Comparison of ENCODE assay signal across 12 mouse cellular contexts in genomic region chr9:37368860-37369259, GRCm38 (mm10). TPM values are rescaled to one million over a fixed set of nuclear protein-coding genes. Genes with fewer than 3 reads are reported as not detected.
DNase-seq lines count a peak whose midpoint lies in the region; ATAC-seq and TF ChIP-seq lines count a peak whose summit lies in the region.
"Had no signal": no experiment of that assay in that cellular context is flagged by ENCODE, and none has a peak within 500 bp of the region (broad histone marks: within the 10 kb centered on the region; RNA-seq: fewer than 3 reads in every experiment).

No protein-coding gene starts in this region.

- TF ChIP-seq EP300 in liver, postnatal 0 days (IDR thresholded peaks at IDR 0.05; ENCODE audit: low read depth), result no peak

- ATAC-seq in liver, postnatal 0 days, result no peak
- no peak for ATAC-seq in liver, embryonic 11.5 days (replicated peaks; ENCODE audit: low FRiP score)
- no peak for ATAC-seq in kidney, postnatal 0 days (replicated peaks; ENCODE audit: low FRiP score, low read depth)

- H3K9ac ChIP-seq in liver, postnatal 0 days (replicated peaks), result no peak overlapping the region
- no peak overlapping the region for H3K9ac ChIP-seq in liver, embryonic 11.5 days (ENCODE audit: low read depth, low read length)
- no peak overlapping the region for H3K9ac ChIP-seq in kidney, postnatal 0 days (ENCODE audit: low read depth, low read length)
- H3K9ac ChIP-seq: liver, embryonic 15.5 days had no signal

- TF ChIP-seq POLR2A in small intestine, adult 2 months (IDR thresholded peaks at IDR 0.05; ENCODE audit: low read depth, low read length), result no peak

- intact Hi-C loops in heart, postnatal 25 days (cut with DNase I), result loop anchor here (5.0 kb wide), 1 partner anchor 33 kb away; the partner anchor contains the start of gene Robo4

- H3K27ac ChIP-seq in liver, postnatal 0 days (ENCODE audit: low read depth), result no peak overlapping the region
- H3K27ac ChIP-seq in liver, embryonic 11.5 days (ENCODE audit: low read depth, low read length), result no peak overlapping the region
- peak overlapping the region; percentile 70 for H3K27ac ChIP-seq in kidney, postnatal 0 days
- H3K27ac ChIP-seq in small intestine, adult 2 months (ENCODE audit: insufficient read depth, low read depth, low read length), result peak overlapping the region; percentile 81
- H3K27ac ChIP-seq in forebrain, embryonic 10.5 days, result no peak overlapping the region
- H3K27ac ChIP-seq: liver, embryonic 15.5 days had no signal

- H3K4me1 ChIP-seq in liver, postnatal 0 days (ENCODE audit: insufficient read depth), result no peaks in the 10 kb centered on the region
- H3K4me1 ChIP-seq in liver, embryonic 11.5 days (replicated peaks; ENCODE audit: control insufficient read depth, insufficient read depth, low read length), result no peaks in the 10 kb centered on the region
- no peaks in the 10 kb centered on the region for H3K4me1 ChIP-seq in kidney, postnatal 0 days (replicated peaks; ENCODE audit: insufficient read depth, low read length)
- peaks cover 21% of the 10 kb centered on the region for H3K4me1 ChIP-seq in small intestine, adult 2 months (ENCODE audit: control insufficient read depth, insufficient read depth, insufficient read length, low read length)
- no peaks in the 10 kb centered on the region for H3K4me1 ChIP-seq in forebrain, embryonic 10.5 days
- H3K4me1 ChIP-seq: liver, embryonic 15.5 days had no signal

- H3K36me3 ChIP-seq in liver, postnatal 0 days (replicated peaks; ENCODE audit: insufficient read depth, low read length), result no peaks in the 10 kb centered on the region
- H3K36me3 ChIP-seq in liver, embryonic 11.5 days (ENCODE audit: control insufficient read depth, insufficient read depth, low read length), result no peaks in the 10 kb centered on the region
- no peaks in the 10 kb centered on the region for H3K36me3 ChIP-seq in kidney, postnatal 0 days (ENCODE audit: insufficient read depth, low read length)
- H3K36me3 ChIP-seq in small intestine, adult 2 months (ENCODE audit: control insufficient read depth, insufficient read depth, low read length), result no peaks in the 10 kb centered on the region
- no peaks in the 10 kb centered on the region for H3K36me3 ChIP-seq in forebrain, embryonic 10.5 days (replicated peaks)
- H3K36me3 ChIP-seq: liver, embryonic 15.5 days had no signal

- no peaks in the 10 kb centered on the region for H3K9me3 ChIP-seq in liver, postnatal 0 days (ENCODE audit: low read length)
- no peaks in the 10 kb centered on the region for H3K9me3 ChIP-seq in liver, embryonic 11.5 days (ENCODE audit: control insufficient read depth, low read length)
- no peaks in the 10 kb centered on the region for H3K9me3 ChIP-seq in kidney, postnatal 0 days (replicated peaks; ENCODE audit: low read length)
- H3K9me3 ChIP-seq in forebrain, embryonic 10.5 days, result no peaks in the 10 kb centered on the region
- H3K9me3 ChIP-seq: liver, embryonic 15.5 days had no signal

- WGBS in liver, postnatal 0 days (ENCODE audit: insufficient replicate concordance), result 76% methylated on average over 8 of the region's 8 CpGs
- 74% methylated on average over 8 of the region's 8 CpGs for WGBS in liver, embryonic 11.5 days
- 68% methylated on average over 8 of the region's 8 CpGs for WGBS in kidney, postnatal 0 days
- WGBS in small intestine, adult 2 months, result 41% methylated on average over 8 of the region's 8 CpGs
- WGBS in forebrain, embryonic 10.5 days, result 84% methylated on average over 8 of the region's 8 CpGs

- no peak overlapping the region for H3K4me3 ChIP-seq in liver, postnatal 0 days (ENCODE audit: low read depth, low read length)
- no peak overlapping the region for H3K4me3 ChIP-seq in liver, embryonic 11.5 days (ENCODE audit: low read depth, low read length)
- no peak overlapping the region for H3K4me3 ChIP-seq in kidney, postnatal 0 days (replicated peaks; ENCODE audit: low read depth, low read length)
- H3K4me3 ChIP-seq in small intestine, adult 2 months (ENCODE audit: low read depth, low read length), result no peak overlapping the region
- H3K4me3 ChIP-seq in forebrain, embryonic 10.5 days, result no peak overlapping the region
- H3K4me3 ChIP-seq: liver, embryonic 15.5 days had no signal

- DNase-seq in liver, postnatal 0 days, result no peak
- no peak for DNase-seq in liver, embryonic 11.5 days (ENCODE audit: low spot score)
- DNase-seq in heart, postnatal 25 days (ENCODE audit: low spot score), result peak; percentile 38
- peak; percentile 46 for DNase-seq in kidney, postnatal 0 days (ENCODE audit: low spot score)
- DNase-seq in cerebellum, postnatal 36 days, result no peak
- DNase-seq in urinary bladder, postnatal 10 days (ENCODE audit: low spot score), result no peak
- DNase-seq in forebrain, embryonic 10.5 days (ENCODE audit: extremely low spot score, low spot score), result no peak
- DNase-seq: layer of hippocampus, adult 9-11 months; thymus, postnatal 25 days had no signal

- H3K4me2 ChIP-seq in liver, postnatal 0 days (ENCODE audit: low read depth, low read length), result no peak overlapping the region
- H3K4me2 ChIP-seq in liver, embryonic 11.5 days, result no peak overlapping the region
- H3K4me2 ChIP-seq in kidney, postnatal 0 days (ENCODE audit: low read length), result no peak overlapping the region
- H3K4me2 ChIP-seq: liver, embryonic 15.5 days had no signal

- TF ChIP-seq CTCF in liver, postnatal 0 days (IDR thresholded peaks at IDR 0.05; ENCODE audit: low read depth), result 0 out of 2 replicates have a peak, but pooled peaks have one; percentile 3
- TF ChIP-seq CTCF in kidney, postnatal 0 days (IDR thresholded peaks at IDR 0.05; ENCODE audit: low read depth), result peak; percentile 34; the same call in 1 of the 2 replicates
- no peak for TF ChIP-seq CTCF in small intestine, adult 2 months (IDR thresholded peaks at IDR 0.05; ENCODE audit: extremely low read depth, insufficient read length, insufficient replicate concordance, low read depth, low read length)

- no peaks in the 10 kb centered on the region for H3K27me3 ChIP-seq in liver, postnatal 0 days (ENCODE audit: insufficient read depth, low read length)
- no peaks in the 10 kb centered on the region for H3K27me3 ChIP-seq in liver, embryonic 11.5 days (replicated peaks; ENCODE audit: control insufficient read depth, insufficient read depth, low read length)
- no peaks in the 10 kb centered on the region for H3K27me3 ChIP-seq in kidney, postnatal 0 days (ENCODE audit: insufficient read depth, low read length)
- H3K27me3 ChIP-seq in small intestine, adult 2 months (ENCODE audit: control insufficient read depth, insufficient read depth, low read length), result no peaks in the 10 kb centered on the region
- H3K27me3 ChIP-seq in forebrain, embryonic 10.5 days (ENCODE audit: poor library complexity, severe bottlenecking), result no peaks in the 10 kb centered on the region
- H3K27me3 ChIP-seq: liver, embryonic 15.5 days had no signal

RNA-seq across cellular contexts. Expression of gene Hepacam, which starts 1.7 kb away (rescaled TPM):
- not detected in 2 replicates for polyA plus RNA-seq in liver, postnatal 0 days (2015; fragmentation: Nextera tagmentation; extraction: Ambion mirVana)
- not detected in 2 replicates for polyA plus RNA-seq in liver, embryonic 11.5 days (2014; fragmentation: Nextera tagmentation; extraction: Ambion mirVana)
- not detected for total RNA-seq in heart, postnatal 25 days (2021)
- 0.09 and 0.16 TPM in 2 replicates for polyA plus RNA-seq in kidney, postnatal 0 days (2015; fragmentation: Nextera tagmentation; extraction: Ambion mirVana)
- polyA plus RNA-seq in small intestine, adult 2 months (2012; rRNA removed), result 0.11 and 0.32 TPM in 2 replicates
- 0.07 TPM in 1 of 2 replicates, not detected in the other for polyA plus RNA-seq in forebrain, embryonic 10.5 days (2016; fragmentation: Nextera tagmentation; extraction: Ambion mirVana)
- polyA plus RNA-seq: liver, embryonic 15.5 days had no signal

RNA-seq across cellular contexts. Expression of gene Ccdc15, which starts 20.6 kb away (rescaled TPM):
- 2.6 and 2.7 TPM in 2 replicates for polyA plus RNA-seq in liver, postnatal 0 days (2015; fragmentation: Nextera tagmentation; extraction: Ambion mirVana)
- polyA plus RNA-seq in liver, embryonic 11.5 days (2014; fragmentation: Nextera tagmentation; extraction: Ambion mirVana), result 6.4 and 6.6 TPM in 2 replicates
- 1 to 10 TPM; 1.3 to 1.5 TPM for total RNA-seq in heart, postnatal 25 days (2021)
- polyA plus RNA-seq in kidney, postnatal 0 days (2015; fragmentation: Nextera tagmentation; extraction: Ambion mirVana), result 4.8 TPM in 2 replicates
- polyA plus RNA-seq in small intestine, adult 2 months (2012; rRNA removed), result 0.37 and 0.66 TPM in 2 replicates
- 12.6 and 13.4 TPM in 2 replicates for polyA plus RNA-seq in forebrain, embryonic 10.5 days (2016; fragmentation: Nextera tagmentation; extraction: Ambion mirVana)

RNA-seq across cellular contexts. Expression of gene Robo4, which starts 32.8 kb away (rescaled TPM):
- polyA plus RNA-seq in liver, postnatal 0 days (2015; fragmentation: Nextera tagmentation; extraction: Ambion mirVana), result 2.5 and 3.5 TPM in 2 replicates
- polyA plus RNA-seq in liver, embryonic 11.5 days (2014; fragmentation: Nextera tagmentation; extraction: Ambion mirVana), result 7.6 and 8.5 TPM in 2 replicates
- total RNA-seq in heart, postnatal 25 days (2021), result 10 to 100 TPM; 29.7 to 30.1 TPM
- 17.5 and 19.4 TPM in 2 replicates for polyA plus RNA-seq in kidney, postnatal 0 days (2015; fragmentation: Nextera tagmentation; extraction: Ambion mirVana)
- 5.1 and 12.0 TPM in 2 replicates for polyA plus RNA-seq in small intestine, adult 2 months (2012; rRNA removed)
- 4.8 and 6.8 TPM in 2 replicates for polyA plus RNA-seq in forebrain, embryonic 10.5 days (2016; fragmentation: Nextera tagmentation; extraction: Ambion mirVana)
- total RNA-seq: MEL had no signal

Comparison
In these comparisons a context has a peak if more than half of its experiments do, and no peak if none do; other contexts are left out.
1. DNase-seq: peak in heart, postnatal 25 days (single experiment) and kidney, postnatal 0 days (single experiment); none in liver, postnatal 0 days (single experiment), liver, embryonic 11.5 days (single experiment), cerebellum, postnatal 36 days (0 of 2), urinary bladder, postnatal 10 days (single experiment) and forebrain, embryonic 10.5 days (single experiment).
2. H3K27ac ChIP-seq: peak in kidney, postnatal 0 days (single experiment) and small intestine, adult 2 months (single experiment); none in liver, postnatal 0 days (single experiment), liver, embryonic 11.5 days (single experiment) and forebrain, embryonic 10.5 days (single experiment).